Mouse (Mus musculus): ENCODE measurements at regions not wholly inside any gene's neighbourhood (a gene's known extent, or its start where the extent isn't known, plus 50 kb on each side); places are given as distances from the start of the nearest gene placed in this dataset.

- DNase-seq, result no peak
Measured at GRCm38 (mm10) chr2:3941496-3941895, 76.0 kb upstream of the Frmd4a start.

- no peak for DNase-seq
Measured at GRCm38 (mm10) chr2:3947432-3947831, 70.1 kb upstream of the Frmd4a start.

- no peak for DNase-seq
Measured at GRCm38 (mm10) chr2:3948331-3948730, 69.2 kb upstream of the Frmd4a start.

GRCm38 (mm10) chr2:3957491-3957890, 60.0 kb upstream of the Frmd4a start:
- no peak for DNase-seq

GRCm38 (mm10) chr2:3958065-3958641, 59.4 kb upstream of the Frmd4a start:
- DNase-seq, result peak; percentile 8

- no peak for DNase-seq
Measured at GRCm38 (mm10) chr2:3958711-3959110, 58.8 kb upstream of the Frmd4a start.

GRCm38 (mm10) chr2:3959181-3959580, 58.3 kb upstream of the Frmd4a start:
- no peak for DNase-seq

GRCm38 (mm10) chr2:3960213-3960612, 57.3 kb upstream of the Frmd4a start:
- DNase-seq, result no peak

- DNase-seq, result no peak
Measured at GRCm38 (mm10) chr2:3964351-3964750, 53.2 kb upstream of the Frmd4a start.

Measured in heart, postnatal 4 days (tissue).